Mouse (Mus musculus) left cerebral cortex, postnatal 14 days (tissue): ENCODE data around the gene BC055324. TPM values are rescaled to one million over a fixed set of nuclear protein-coding genes. Genes with fewer than 3 reads are reported as not detected.
A peak's percentile ranks its signal among the peaks of the same experiment; 100 is the strongest.
"Not testable (repeated sequence)": the region's sequence is repeated elsewhere in the genome, so short reads cannot be mapped to it uniquely, and the experiment has no call there.

Experiments used
- DNase-seq, 2 experiments: peaks; one replicate each; pipeline ENCODE4 v3.0.0; 2021 to 2022; ENCODE audit warnings: low spot score in 2 of 2, mixed read lengths in 1 of 2
- intact Hi-C: fragments of 180-260 bp; cut with DNase I; formaldehyde crosslinking; loops from one replicate; pipeline ENCODE4 v1.15.1; 2025
- long read RNA-seq, 2 experiments: library from polyadenylated mRNA; stranded (forward); transcript quantifications; one replicate each; pipeline ENCODE4 v2.0.0; 2021
- total RNA-seq, 2 experiments: library from RNA; stranded (reverse); gene quantifications; 2 replicates each; pipeline ENCODE4 v1.2.3; 2021

BC055324 gene
- 1 to 10 TPM; 1.2 to 1.4 TPM for total RNA-seq
- long read RNA-seq, experiment 1, partial matches to known transcripts: 1 of 1 reads
- long read RNA-seq, experiment 1, other reads (novel, unspliced or antisense): 0 of 1 reads
- long read RNA-seq, experiment 2, partial matches to known transcripts: 1 of 2 reads
- long read RNA-seq, experiment 2, other reads (novel, unspliced or antisense): 1 of 2 reads

DNA sequence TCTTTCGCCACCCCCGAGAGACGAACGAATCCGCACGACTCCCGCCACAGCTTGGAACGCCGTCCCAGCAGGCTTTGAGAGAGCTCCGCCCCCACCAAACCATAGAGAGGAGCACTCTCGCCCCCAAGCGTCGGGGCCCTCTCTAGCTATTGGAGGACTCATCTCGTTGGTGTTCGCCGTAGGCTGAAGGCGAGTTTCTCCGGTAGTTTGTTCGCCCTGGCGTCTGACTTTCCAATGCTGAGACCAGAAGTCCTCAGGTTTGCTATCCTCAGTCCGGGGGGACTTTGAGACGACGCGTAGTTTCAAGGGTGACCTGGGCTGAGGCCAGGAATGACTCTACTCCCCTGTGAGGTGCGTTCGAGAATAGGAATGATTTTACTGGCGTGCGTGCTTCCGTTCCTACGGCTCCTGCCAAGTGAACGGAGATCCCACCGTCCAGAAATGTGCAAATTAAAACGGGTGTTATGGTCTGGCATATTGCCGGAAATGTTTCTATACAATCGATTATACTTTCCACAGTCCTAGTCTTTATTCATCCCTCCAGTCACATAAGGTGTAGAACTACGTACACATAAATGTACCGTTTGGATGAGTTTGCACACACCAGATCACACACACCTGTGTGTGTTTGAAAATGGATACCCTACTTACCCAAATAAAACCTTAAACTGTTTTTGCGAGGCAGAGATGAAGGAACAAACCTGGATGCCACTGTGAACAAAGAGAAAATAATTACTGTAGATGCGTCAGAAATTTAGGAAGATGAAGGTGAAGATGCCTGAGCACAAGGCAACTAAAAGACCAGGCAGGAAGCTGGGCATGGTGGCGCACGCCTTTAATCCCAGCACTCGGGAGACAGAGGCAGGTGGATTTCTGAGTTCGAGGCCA is at the start of gene BC055324, which contains the start of gene Mettl18:
BC055324 (minus strand) TSS at position 76 of the 888 bp plus-strand sequence.
Mettl18 (plus strand) TSS at position 169 of the 888 bp plus-strand sequence.
- DNase-seq: peak; percentile 88 to 91
- intact Hi-C loops: no loop called here

DNA sequence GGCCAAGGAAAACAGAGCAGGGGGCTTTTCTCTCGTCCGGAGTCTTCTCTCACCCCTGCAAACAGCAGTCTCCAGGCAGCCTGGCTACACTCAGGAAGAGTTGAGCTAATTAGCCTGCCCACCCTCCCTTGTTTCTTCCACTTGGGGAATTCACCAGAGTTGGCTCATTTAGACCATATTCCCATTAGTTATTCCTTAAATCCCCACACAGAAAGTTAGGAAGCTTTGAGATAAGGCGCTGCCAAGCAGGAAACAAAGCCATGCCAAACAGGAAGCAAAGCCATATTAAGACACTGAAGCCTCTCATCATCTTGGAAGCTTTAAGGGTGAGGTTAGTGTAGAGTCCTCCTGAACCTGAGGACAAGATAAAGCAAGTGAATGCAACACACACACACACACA is 49.0 kb upstream of the BC055324 start:
- no peak for DNase-seq
- intact Hi-C loops: no loop called here

DNA sequence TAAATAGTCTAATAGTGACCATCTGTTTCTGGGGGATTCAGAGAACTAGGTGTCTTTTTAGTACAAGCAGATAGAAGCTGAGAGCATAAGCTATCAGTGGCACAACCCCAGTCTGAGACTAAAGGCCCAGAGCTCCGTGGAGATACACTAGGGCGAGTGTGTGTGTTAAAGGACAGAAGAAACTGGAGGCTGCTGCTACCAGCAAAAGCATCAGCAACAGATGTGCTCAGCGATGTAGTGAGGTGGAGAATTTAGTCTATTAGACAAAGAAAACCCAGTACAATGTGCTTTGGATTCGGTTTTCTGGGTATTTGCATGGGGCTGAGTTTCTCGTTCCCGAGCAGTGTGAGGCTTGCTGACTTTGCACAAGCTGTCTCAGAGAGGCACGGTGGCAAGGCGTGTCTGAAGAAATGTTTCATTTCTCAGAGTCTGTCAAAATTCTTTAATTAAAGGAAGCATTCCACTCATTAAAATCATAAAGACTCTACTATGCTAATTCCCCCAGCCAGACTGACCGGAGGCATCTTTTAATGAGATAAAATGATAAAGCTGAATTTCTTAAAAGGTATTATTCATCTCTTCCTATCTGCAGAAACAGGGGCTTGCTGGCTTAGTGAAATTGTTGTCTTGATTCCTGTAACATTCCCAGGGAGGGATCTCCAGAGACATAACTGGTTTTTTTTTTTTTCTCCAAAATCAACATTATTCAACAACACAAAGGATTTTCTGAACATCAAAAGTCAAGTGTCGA is 46.0 kb upstream of the BC055324 start:
- intact Hi-C loops: no loop called here
- no peak for DNase-seq

DNA sequence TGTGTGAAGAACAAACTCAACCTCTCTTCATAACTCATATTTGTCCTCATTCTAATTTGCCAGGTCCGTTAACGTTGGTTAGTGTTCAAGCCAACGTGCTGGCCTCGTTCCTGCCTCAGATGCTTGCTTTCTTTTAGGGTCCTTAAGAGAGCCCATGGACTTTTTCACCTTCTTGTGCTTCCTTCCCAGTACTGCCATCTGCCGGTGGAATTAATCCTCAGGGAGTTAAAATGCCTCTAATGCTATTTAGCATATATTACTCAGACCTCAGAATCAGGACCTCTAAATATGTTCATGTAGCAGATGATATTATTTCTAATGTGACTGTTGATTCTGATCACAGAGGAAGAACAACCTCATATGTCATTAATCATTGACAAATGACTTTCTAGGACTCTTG is 32.8 kb upstream of the BC055324 start:
- peak in 1 of 2 experiments; percentile 9 for DNase-seq
- intact Hi-C loops: no loop called here

DNA sequence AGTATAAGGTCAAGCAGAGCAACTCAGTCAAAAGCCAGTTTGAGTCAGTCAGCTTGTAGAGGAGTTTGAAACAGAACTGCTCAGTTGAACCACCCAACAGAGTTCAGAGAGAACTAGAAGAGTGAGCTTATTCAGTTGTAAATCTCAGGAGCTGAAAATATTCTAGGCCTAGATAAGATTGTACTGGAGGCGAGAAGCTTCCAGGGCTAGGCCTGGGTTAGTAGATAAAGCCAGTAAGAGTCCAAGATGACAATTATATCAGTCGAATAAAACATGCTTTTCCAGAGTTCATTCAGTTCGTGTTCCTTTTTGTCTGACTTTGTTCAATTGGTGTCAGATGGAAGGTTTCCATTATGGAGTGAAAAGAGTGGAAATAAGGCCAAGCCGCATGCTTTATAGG is 31.1 kb upstream of the BC055324 start:
- DNase-seq: no peak
- intact Hi-C loops: no loop called here

DNA sequence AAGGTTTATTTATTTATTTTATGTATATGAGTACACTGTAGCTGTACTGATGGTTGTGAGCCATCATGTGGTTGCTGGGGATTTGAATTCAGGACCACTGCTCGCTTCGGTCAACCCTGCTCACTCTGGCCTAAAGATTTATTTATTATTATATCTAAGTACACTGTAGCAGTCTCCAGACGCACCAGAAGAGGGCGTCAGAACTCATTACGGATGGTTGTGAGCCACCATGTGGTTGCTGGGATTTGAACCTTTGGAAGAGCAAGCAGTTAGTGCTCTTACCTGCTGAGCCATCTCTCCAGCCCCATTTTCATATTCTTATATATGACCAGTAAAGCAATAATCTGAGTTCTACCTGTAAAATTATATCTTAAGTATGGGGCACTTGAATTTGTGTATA is 27.5 kb upstream of the BC055324 start:
- intact Hi-C loops, DNase-seq: not testable (repeated sequence)

DNA sequence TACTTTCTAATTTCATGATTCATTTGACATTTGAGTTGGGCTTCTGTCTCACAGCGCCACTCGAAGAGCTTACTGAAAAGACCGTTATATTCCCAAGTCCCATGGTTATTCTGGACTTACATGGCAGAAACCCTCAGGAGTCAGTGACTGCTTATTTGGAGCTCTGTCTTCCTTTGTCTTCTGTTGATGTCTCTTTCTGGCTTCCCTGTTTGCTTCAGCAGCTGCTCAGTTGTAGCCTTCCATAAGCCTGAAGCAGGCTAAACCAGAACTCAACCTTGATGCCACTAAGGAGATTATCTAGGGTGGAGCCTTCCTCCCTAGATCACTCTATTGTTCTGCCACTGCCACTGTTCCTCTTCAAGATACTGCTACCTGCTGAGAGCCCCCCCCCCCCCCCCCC is 26.1 kb upstream of the BC055324 start:
- intact Hi-C loops, DNase-seq: not testable (repeated sequence)

DNA sequence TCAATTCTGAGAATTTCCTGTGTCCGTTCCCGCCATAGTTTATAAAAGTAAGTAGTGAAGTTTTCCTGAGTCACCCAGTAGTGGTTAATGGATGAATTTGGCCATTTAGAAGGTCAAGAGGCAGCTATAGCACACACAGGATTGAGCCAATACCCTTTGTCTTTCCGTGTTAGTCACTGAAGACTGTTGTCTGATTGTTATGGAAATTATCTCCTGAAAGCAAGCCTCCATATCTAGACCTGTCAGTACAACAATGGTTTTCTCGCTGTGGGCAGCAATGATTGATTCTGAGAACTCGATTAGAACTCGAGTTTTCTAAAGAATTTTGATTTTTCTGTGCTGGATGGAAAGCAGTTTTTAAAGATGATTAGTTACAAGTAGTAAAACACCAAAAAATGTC is 25.2 kb upstream of the BC055324 start:
- DNase-seq: no peak
- intact Hi-C loops: no loop called here

DNA sequence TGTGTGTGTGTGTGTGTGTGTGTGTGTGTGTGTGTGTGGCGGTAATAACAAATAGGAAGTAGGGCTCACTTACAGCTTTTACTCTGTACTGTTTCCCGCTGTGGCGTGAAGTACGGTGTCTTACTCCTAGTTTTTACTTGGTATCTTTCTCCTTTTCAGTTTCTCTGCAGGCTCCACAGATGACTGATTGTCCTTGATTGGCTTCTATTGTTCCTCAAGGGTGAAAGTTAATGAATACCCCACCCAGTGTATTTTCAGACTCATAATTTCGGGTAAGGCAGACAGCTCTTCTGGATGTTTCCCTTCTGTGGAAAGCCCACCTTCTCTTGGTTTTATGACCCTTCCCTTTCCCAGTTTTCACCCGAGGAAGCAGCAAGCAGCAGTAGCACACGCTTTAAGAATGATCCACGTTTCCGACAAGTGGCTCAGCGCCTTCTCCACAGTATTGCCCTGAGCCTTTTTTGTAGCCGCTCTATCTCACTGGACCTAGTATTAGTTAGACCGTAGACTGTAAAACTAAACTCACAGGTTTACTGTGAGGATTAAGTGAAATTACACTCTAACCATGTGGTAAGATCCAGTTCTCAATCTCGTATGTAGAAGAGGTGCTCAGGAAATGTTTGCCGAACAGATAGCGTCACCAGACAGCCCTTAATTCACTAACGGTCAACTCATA is 23.8 kb upstream of the BC055324 start:
- intact Hi-C loops: no loop called here
- no peak for DNase-seq

DNA sequence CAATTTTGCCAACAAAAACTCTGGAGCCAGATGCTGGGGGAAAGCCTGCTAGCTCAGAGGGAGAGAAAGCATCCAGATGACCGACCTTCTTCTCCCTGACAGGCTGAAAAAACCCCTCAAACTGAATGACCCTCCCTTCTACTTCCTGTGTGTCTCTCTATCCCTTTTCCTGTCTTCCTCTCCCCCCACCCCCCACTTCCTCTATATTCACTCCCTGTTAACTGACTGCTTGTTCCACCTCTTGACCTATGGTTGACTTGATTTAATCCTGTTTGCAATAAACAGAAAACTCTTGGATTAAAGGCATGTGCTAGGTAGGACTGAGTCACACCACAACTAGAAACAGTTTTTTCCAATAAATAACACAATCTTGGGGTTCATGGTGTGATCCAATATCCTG is 20.0 kb upstream of the BC055324 start:
- intact Hi-C loops: no loop called here
- DNase-seq: no peak

DNA sequence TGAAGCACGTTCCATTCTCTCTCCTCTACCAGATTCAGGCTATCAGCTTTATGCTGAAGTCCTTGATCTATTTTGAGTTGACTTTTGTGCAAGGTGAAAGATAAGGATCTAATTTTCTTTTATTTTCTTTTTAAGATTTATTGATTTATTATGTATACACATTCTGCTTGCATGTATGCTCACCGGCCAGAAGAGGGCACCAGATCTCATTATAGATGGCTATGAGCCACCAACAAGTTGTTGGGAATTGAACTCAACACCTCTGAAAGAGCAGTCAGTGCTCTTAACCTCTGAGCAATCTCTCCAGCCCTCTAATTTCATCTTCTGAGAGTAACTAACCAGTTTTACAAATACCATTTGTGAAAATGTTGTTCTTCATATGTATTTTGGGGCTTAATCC is 14.6 kb upstream of the BC055324 start:
- intact Hi-C loops: loop anchor here (2.0 kb wide), 1 partner anchor 130 kb away; no protein-coding TSS in a partner anchor
- peak; percentile 2 to 7 for DNase-seq

DNA sequence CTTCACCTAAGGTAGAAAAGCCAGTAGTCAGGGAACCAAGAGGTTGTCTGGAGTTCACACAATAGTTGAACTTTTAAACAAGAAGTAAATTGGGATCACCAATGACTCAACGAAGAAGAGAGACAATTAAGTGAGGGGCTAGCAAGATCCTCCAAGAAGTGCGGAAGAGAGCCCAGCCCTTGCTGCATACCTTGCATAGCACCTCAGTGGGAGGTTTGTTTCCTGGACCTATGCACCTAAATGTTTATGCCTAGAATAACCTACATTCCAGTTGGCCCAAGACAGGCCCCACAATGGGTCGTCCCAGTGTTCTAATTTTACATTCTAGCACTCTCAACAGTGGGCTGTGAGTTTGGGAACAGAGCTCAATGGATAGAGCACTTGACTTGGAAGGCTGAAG is 9.7 kb upstream of the BC055324 start:
- intact Hi-C loops: no loop called here
- DNase-seq: no peak

DNA sequence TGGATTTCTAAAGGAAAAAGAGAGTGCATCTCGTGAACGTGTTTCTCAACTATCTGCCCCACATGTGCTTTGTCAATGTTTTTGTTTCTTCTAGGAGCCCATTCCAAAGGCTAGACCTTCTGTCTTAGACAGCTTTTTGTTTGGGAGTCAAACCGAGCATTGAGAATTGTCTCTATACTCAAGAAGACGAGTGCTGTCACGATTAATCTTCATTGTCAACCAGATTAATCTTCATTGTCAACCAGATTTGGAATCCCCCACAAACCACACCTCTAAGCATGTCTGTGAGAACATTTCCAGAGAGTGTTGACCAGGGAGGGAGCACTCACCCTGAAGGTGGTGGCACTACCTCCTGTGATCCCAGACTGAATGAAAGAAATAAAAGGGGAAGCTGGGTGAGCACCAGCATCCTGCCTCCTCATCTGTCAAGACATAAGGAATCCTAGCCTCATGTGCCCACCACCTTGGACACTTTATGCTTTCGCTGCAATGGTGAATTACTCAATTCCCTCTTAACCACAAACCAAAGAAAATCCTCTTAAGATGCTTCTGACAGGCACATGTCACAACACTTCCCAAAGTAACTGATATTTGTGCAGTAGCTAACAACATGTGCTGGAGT is 7.3 kb upstream of the BC055324 start:
- DNase-seq: no peak
- intact Hi-C loops: no loop called here

DNA sequence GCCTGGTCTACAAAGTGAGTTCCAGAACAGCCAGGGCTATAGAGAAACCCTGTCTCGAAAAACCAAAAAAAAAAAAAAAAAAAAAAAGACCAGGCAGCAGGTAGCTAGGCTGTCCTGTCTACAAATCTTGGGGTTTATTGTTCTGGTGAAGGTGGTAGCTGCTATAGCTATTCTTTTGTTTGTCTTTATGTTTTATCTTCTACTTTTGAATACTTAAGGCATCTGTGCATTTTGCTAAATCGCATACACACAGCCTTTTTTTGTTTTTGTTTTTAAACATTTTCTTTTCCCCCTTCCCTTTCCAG is 965 bp upstream of the BC055324 start:
- no peak for DNase-seq
- intact Hi-C loops: no loop called here

DNA sequence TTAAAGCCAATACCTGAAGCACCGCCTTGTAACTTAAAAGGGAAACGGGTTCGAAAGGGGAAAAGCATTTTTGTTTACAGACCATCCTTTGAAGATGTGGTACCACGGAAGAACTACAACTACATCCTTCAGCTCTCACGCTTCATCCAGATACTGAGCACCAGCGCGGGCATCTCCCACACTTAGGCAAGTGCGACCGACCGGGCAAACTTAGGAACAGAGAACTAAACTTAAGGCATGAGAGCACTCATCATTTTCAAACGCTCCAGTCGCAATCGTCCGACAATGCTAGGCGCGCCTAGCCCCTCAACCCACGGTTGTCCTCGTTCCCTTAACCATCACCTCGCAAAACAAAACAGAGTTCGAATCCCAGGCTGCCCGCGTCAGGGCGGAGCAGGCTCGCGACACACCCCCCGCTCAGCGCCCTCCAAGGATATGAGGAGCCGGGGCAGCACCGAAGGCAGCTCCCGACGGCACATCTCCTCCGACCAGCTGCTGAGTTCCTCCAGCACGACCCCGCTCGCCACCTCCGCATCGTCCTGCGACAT is 349 bp downstream of the BC055324 start:
- intact Hi-C loops: no loop called here
- DNase-seq: no peak

DNA sequence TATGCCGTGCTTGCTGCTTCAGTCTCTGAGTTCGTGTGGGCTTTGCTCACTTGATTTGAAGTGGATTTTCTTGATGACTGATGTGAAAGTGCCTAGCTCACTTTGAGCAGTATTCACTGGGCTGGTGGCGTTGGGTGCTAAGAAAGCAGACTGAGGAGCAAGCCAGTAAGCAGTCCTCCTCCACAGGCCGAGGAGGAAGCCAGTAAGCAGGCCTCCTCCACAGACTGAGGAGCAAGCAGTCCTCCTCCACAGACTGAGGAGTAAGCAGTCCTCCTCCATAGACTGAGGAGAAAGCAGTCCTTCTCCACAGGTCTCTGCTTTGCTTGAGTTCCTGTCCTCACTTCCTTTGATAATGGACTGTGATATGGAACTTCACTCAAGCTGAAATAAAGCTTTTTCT is 2.2 kb downstream of the BC055324 start:
- intact Hi-C loops: no loop called here
- DNase-seq: no peak

DNA sequence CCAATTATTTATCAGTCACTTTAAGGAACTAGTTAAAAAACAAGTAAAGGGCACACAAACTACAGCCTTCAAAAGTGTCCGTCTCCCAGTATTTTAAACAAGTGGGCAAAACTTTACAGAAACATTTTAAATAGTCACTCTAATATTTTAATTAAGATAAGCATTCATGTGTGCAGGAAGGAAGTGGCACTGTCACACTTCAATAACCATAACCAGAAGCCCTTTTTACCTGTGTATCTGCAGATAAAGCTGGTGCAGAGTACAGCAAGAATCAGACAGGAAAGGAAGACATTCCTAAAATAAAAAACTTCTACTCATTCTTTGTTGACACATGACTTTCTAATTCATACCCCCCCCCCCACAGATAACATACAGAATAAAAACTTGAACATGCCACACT is 18.1 kb downstream of the BC055324 start:
- intact Hi-C loops: no loop called here
- no peak for DNase-seq

DNA sequence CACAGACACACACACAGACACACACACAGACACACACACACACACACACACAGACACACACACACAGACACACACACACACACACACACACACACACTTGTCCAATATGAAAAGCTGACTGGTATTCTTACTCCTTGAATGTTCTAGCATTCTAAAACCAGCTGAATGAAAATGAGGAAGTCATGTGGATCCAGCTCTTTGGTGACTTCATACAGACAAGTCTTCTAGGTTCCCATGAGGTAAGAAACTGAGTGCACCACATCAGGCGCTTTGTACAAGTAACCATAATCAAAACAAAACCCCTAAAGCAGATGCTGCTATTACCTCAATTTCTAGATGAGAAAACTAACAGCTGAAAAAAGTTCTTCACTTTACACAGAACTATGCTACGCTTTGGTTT is 19.5 kb downstream of the BC055324 start:
- no peak for DNase-seq
- intact Hi-C loops: no loop called here

DNA sequence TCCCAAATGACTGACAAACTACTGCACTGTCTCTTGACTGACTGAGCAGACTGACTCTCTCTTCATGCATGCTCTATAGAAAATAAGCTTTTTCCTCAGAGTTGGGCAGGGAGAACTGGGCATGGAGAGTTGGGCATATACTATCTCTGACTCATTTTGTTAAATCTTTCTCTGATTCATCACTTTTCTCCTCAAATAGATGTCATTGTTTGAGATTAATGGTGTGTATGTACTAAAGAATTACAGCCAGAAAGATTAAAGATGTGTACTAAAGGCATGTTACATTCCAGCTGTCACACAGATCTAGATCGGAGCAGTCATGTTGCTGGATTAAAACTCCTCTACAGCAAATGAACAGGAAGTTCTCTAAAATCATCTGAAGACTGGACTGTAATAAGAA is 20.1 kb downstream of the BC055324 start:
- intact Hi-C loops: no loop called here
- no peak for DNase-seq
